ENCODE assay signal across 10 mouse cellular contexts in genomic region chr11:4593491-4593848, GRCm38 (mm10). TPM values are rescaled to one million over a fixed set of nuclear protein-coding genes. Genes with fewer than 3 reads are reported as not detected.
DNase-seq lines count a peak whose midpoint lies in the region; ATAC-seq and TF ChIP-seq lines count a peak whose summit lies in the region.
"Had no signal": no experiment of that assay in that cellular context is flagged by ENCODE, and none has a peak within 500 bp of the region (broad histone marks: within the 10 kb centered on the region; RNA-seq: fewer than 3 reads in every experiment).

No protein-coding gene starts in this region.

- TF ChIP-seq RAD21 in MEL (IDR thresholded peaks at IDR 0.05; ENCODE audit: low read depth, low read length), result no peak

- no peak for DNase-seq in heart, adult 18-20 months
- DNase-seq in MEL (ENCODE audit: low read depth, low spot score), result peak; percentile 79
- DNase-seq in forebrain, postnatal 0 days, result no peak
- no peak for DNase-seq in midbrain, embryonic 10.5 days (ENCODE audit: low spot score)
- no peak for DNase-seq in urinary bladder, adult 18-20 months (ENCODE audit: low spot score in 2 of 2)
- DNase-seq in urinary bladder, postnatal 14 days (ENCODE audit: low spot score), result no peak

- peak overlapping the region; percentile 31 to 84; a peak in 3 of 4 replicates for H3K4me3 ChIP-seq in heart, embryonic 14.5 days (ENCODE audit: control insufficient read depth in 1 of 2, insufficient read depth in 1 of 2, low read depth in 1 of 2, low read length in 2 of 2)
- peak overlapping the region; percentile 72 to 96 for H3K4me3 ChIP-seq in MEL (ENCODE audit: control insufficient read depth in 1 of 2, insufficient read depth in 1 of 2, low read depth in 2 of 2, low read length in 2 of 2)
- H3K4me3 ChIP-seq in forebrain, postnatal 0 days (ENCODE audit: low read depth, low read length), result peak overlapping the region; percentile 94
- peak overlapping the region; percentile 98 for H3K4me3 ChIP-seq in midbrain, embryonic 10.5 days

- TF ChIP-seq POLR2A in MEL (IDR thresholded peaks at IDR 0.05; ENCODE audit: control insufficient read depth in 1 of 2, insufficient read depth in 1 of 2, low read depth in 1 of 2, low read length in 2 of 2, poor library complexity in 1 of 2), result no peak

- H3K9me3 ChIP-seq in heart, embryonic 14.5 days (ENCODE audit: control insufficient read depth, low read length), result no peaks in the 10 kb centered on the region
- no peaks in the 10 kb centered on the region for H3K9me3 ChIP-seq in MEL (replicated peaks; ENCODE audit: insufficient read depth, low read length)
- no peaks in the 10 kb centered on the region for H3K9me3 ChIP-seq in forebrain, postnatal 0 days (ENCODE audit: low read length)
- no peaks in the 10 kb centered on the region for H3K9me3 ChIP-seq in midbrain, embryonic 10.5 days (replicated peaks)

- H3K36me3 ChIP-seq in heart, embryonic 14.5 days (ENCODE audit: control insufficient read depth, insufficient read depth, low read length), result no peaks in the 10 kb centered on the region
- peaks cover 2 to 37% of the 10 kb centered on the region in 2 experiments; a peak in 3 of 4 replicates for H3K36me3 ChIP-seq in MEL (ENCODE audit: control insufficient read depth in 1 of 2, insufficient read depth in 2 of 2, low read length in 2 of 2)
- H3K36me3 ChIP-seq in forebrain, postnatal 0 days (ENCODE audit: insufficient read depth), result no peaks in the 10 kb centered on the region
- 0 out of 2 replicates have a peak, but pooled peaks cover 2% of the 10 kb centered on the region for H3K36me3 ChIP-seq in midbrain, embryonic 10.5 days

- peak overlapping the region; percentile 98 for H3K9ac ChIP-seq in heart, embryonic 14.5 days (ENCODE audit: low read length)
- peak overlapping the region; percentile 79 for H3K9ac ChIP-seq in MEL (ENCODE audit: control insufficient read depth, low read depth, low read length, poor library complexity, severe bottlenecking)
- peak overlapping the region; percentile 96 for H3K9ac ChIP-seq in forebrain, postnatal 0 days

- TF ChIP-seq CTCF in MEL (IDR thresholded peaks at IDR 0.05 in 2 of 3, conservative IDR thresholded peaks at IDR 0.05 in 1 of 3; ENCODE audit: control insufficient read depth in 1 of 3, insufficient read depth in 1 of 3, low read depth in 2 of 3, low read length in 3 of 3, poor library complexity in 1 of 3, severe bottlenecking in 1 of 3), result no peak
- TF ChIP-seq CTCF in forebrain, postnatal 0 days (IDR thresholded peaks at IDR 0.05; ENCODE audit: low read depth), result no peak

- peaks cover 47% of the 10 kb centered on the region for H3K79me2 ChIP-seq in MEL (ENCODE audit: control insufficient read depth, insufficient read depth, low read length, poor library complexity)

- peak overlapping the region; percentile 71 for H3K4me2 ChIP-seq in heart, embryonic 14.5 days (ENCODE audit: low read length)
- H3K4me2 ChIP-seq in forebrain, postnatal 0 days (ENCODE audit: low read depth), result peak overlapping the region; percentile 59

- 30% methylated on average over 5 of the region's 5 CpGs for WGBS in heart, embryonic 14.5 days
- WGBS in forebrain, postnatal 0 days, result 15% methylated on average over 5 of the region's 5 CpGs
- WGBS in midbrain, embryonic 10.5 days, result 45% methylated on average over 5 of the region's 5 CpGs

- ATAC-seq in heart, embryonic 14.5 days (ENCODE audit: insufficient number of reproducible peaks, insufficient read depth, low FRiP score, low read depth), result no peak
- no peak for ATAC-seq in forebrain, postnatal 0 days
- ATAC-seq in erythroid progenitor cell, adult 5-6 weeks (replicated peaks; ENCODE audit: low FRiP score, poor library complexity, severe bottlenecking), result no peak

- no peaks in the 10 kb centered on the region for H3K27me3 ChIP-seq in heart, embryonic 14.5 days (ENCODE audit: control insufficient read depth, insufficient read depth, low read length)
- no peaks in the 10 kb centered on the region for H3K27me3 ChIP-seq in MEL (ENCODE audit: control insufficient read depth in 1 of 2, insufficient read depth in 2 of 2, low read length in 2 of 2)
- H3K27me3 ChIP-seq in forebrain, postnatal 0 days (ENCODE audit: insufficient read depth, low read length), result no peaks in the 10 kb centered on the region
- no peaks in the 10 kb centered on the region for H3K27me3 ChIP-seq in midbrain, embryonic 10.5 days (ENCODE audit: low read depth, poor library complexity, severe bottlenecking)
- H3K27me3 ChIP-seq: Patski had no signal

- no peak for TF ChIP-seq EP300 in MEL (IDR thresholded peaks at IDR 0.05; ENCODE audit: low read depth in 1 of 2, low read length in 2 of 2)

- H3K27ac ChIP-seq in heart, embryonic 14.5 days (replicated peaks in 1 of 2; ENCODE audit: control insufficient read depth in 1 of 2, insufficient read depth in 1 of 2, low read depth in 2 of 2, low read length in 2 of 2), result peak overlapping the region in 1 of 2 experiments; percentile 94; a peak in 1 of 4 replicates
- H3K27ac ChIP-seq in MEL (ENCODE audit: control insufficient read depth, low read depth, low read length), result peak overlapping the region; percentile 47
- no peak overlapping the region for H3K27ac ChIP-seq in forebrain, postnatal 0 days (ENCODE audit: low read depth, low read length)
- H3K27ac ChIP-seq in midbrain, embryonic 10.5 days (replicated peaks), result no peak overlapping the region

- peaks cover 2 to 30% of the 10 kb centered on the region in 2 experiments; a peak in 3 of 4 replicates for H3K4me1 ChIP-seq in heart, embryonic 14.5 days (ENCODE audit: control insufficient read depth in 2 of 2, insufficient read depth in 2 of 2, low read length in 2 of 2)
- H3K4me1 ChIP-seq in MEL (ENCODE audit: control insufficient read depth in 1 of 2, insufficient read depth in 2 of 2, low read length in 2 of 2), result peaks cover 7 to 26% of the 10 kb centered on the region in 2 experiments
- peaks cover 10% of the 10 kb centered on the region; the same call in 1 of the 2 replicates for H3K4me1 ChIP-seq in forebrain, postnatal 0 days (ENCODE audit: insufficient read depth)
- peaks cover 18% of the 10 kb centered on the region for H3K4me1 ChIP-seq in midbrain, embryonic 10.5 days

TF ChIP-seq in MEL, 35 proteins besides CTCF, POLR2A, EP300 and RAD21 (continues in another document):
- no peak for TF ChIP-seq CHD2 (IDR thresholded peaks at IDR 0.05; ENCODE audit: low read length)
- TF ChIP-seq CHD1 (IDR thresholded peaks at IDR 0.05; ENCODE audit: low read depth, low read length), result no peak
- TF ChIP-seq ZC3H11A (IDR thresholded peaks at IDR 0.05; ENCODE audit: low read depth, low read length), result no peak
- no peak for TF ChIP-seq USF2 (IDR thresholded peaks at IDR 0.05; ENCODE audit: borderline replicate concordance in 1 of 2, insufficient read depth in 1 of 2, low read depth in 1 of 2, low read length in 2 of 2)
- TF ChIP-seq KAT2A (conservative IDR thresholded peaks at IDR 0.05; ENCODE audit: low read depth, low read length), result no peak
- TF ChIP-seq E2F4 (IDR thresholded peaks at IDR 0.05; ENCODE audit: borderline replicate concordance, low read depth, low read length), result no peak
- TF ChIP-seq MEF2A (IDR thresholded peaks at IDR 0.05; ENCODE audit: extremely low read depth, insufficient replicate concordance, low read depth, low read length, poor library complexity, severe bottlenecking), result no peak
- TF ChIP-seq MAZ (IDR thresholded peaks at IDR 0.05; ENCODE audit: low read depth, low read length), result no peak
- no peak for TF ChIP-seq ZMIZ1 (IDR thresholded peaks at IDR 0.05; ENCODE audit: low read depth, low read length)
- TF ChIP-seq MYC (IDR thresholded peaks at IDR 0.05; ENCODE audit: low read depth, low read length), result no peak; the same call in 1 of the 2 replicates
- no peak for TF ChIP-seq MXI1 (IDR thresholded peaks at IDR 0.05; ENCODE audit: low read depth, low read length)

RNA-seq across cellular contexts. Expression of gene Mtmr3, which starts 1.2 kb away (rescaled TPM):
- 24.6 and 25.5 TPM in 2 replicates for polyA plus RNA-seq in heart, embryonic 14.5 days (2014; fragmentation: Nextera tagmentation; extraction: Ambion mirVana)
- total RNA-seq in heart, adult 18-20 months (2021), result 10 to 100 TPM; 47.4 to 49.0 TPM
- 31.9 and 36.5 TPM in 2 replicates for total RNA-seq in MEL (2012; rRNA removed)
- polyA plus RNA-seq in MEL (2012; ENCODE audit: insufficient read depth in 1 of 2, insufficient read length in 2 of 2, low read depth in 1 of 2, low replicate concordance in 2 of 2, missing spikeins in 1 of 2), result 10 to 100 TPM in 1 of 2 experiments, not detected in 1; 29.1 TPM
- total RNA-seq in forebrain, postnatal 0 days (2014; rRNA removed), result 81.6 and 93.4 TPM in 2 replicates
- polyA plus RNA-seq in forebrain, postnatal 0 days (2015; fragmentation: Nextera tagmentation; extraction: Ambion mirVana), result 21.4 and 28.4 TPM in 2 replicates
- 27.0 and 31.2 TPM in 2 replicates for polyA plus RNA-seq in midbrain, embryonic 10.5 days (2016; fragmentation: Nextera tagmentation; extraction: Ambion mirVana)
- 76.0 and 88.0 TPM in 2 replicates for total RNA-seq in erythroid progenitor cell, adult 5-6 weeks (2015; ENCODE audit: low replicate concordance)
- 139 and 164 TPM in 2 replicates for total RNA-seq in erythroid progenitor cell, adult 5-6 weeks (2017; ENCODE audit: low replicate concordance)

RNA-seq across cellular contexts. Expression of gene Gm11032, which starts 26.4 kb away (rescaled TPM):
- polyA plus RNA-seq in heart, embryonic 14.5 days (2014; fragmentation: Nextera tagmentation; extraction: Ambion mirVana), result not detected in 2 replicates
- not detected for total RNA-seq in heart, adult 18-20 months (2021)
- not detected in 2 replicates for total RNA-seq in MEL (2012; rRNA removed)
- not detected for polyA plus RNA-seq in MEL (2012; ENCODE audit: insufficient read depth in 1 of 2, insufficient read length in 2 of 2, low read depth in 1 of 2, low replicate concordance in 2 of 2, missing spikeins in 1 of 2)
- not detected in 2 replicates for total RNA-seq in forebrain, postnatal 0 days (2014; rRNA removed)
- not detected in 2 replicates for polyA plus RNA-seq in forebrain, postnatal 0 days (2015; fragmentation: Nextera tagmentation; extraction: Ambion mirVana)
- not detected in 2 replicates for polyA plus RNA-seq in midbrain, embryonic 10.5 days (2016; fragmentation: Nextera tagmentation; extraction: Ambion mirVana)
- not detected in 2 replicates for total RNA-seq in erythroid progenitor cell, adult 5-6 weeks (2015; ENCODE audit: low replicate concordance)
- total RNA-seq in erythroid progenitor cell, adult 5-6 weeks (2017; ENCODE audit: low replicate concordance), result not detected in 2 replicates
- polyA plus RNA-seq: inflammation-experienced regulatory T-cells, adult 6 months; Patski had no signal

RNA-seq across cellular contexts. Expression of gene Ascc2, which starts 44.1 kb away (rescaled TPM):
- polyA plus RNA-seq in heart, embryonic 14.5 days (2014; fragmentation: Nextera tagmentation; extraction: Ambion mirVana), result 19.0 and 22.0 TPM in 2 replicates
- 10 to 100 TPM; 15.0 to 16.1 TPM for total RNA-seq in heart, adult 18-20 months (2021)
- 27.5 and 29.4 TPM in 2 replicates for total RNA-seq in MEL (2012; rRNA removed)
- 10 to 100 TPM; 43.5 to 98.2 TPM for polyA plus RNA-seq in MEL (2012; ENCODE audit: insufficient read depth in 1 of 2, insufficient read length in 2 of 2, low read depth in 1 of 2, low replicate concordance in 2 of 2, missing spikeins in 1 of 2)
- total RNA-seq in forebrain, postnatal 0 days (2014; rRNA removed), result 14.5 and 17.3 TPM in 2 replicates
- 12.0 and 14.3 TPM in 2 replicates for polyA plus RNA-seq in forebrain, postnatal 0 days (2015; fragmentation: Nextera tagmentation; extraction: Ambion mirVana)
- 32.2 and 34.2 TPM in 2 replicates for polyA plus RNA-seq in midbrain, embryonic 10.5 days (2016; fragmentation: Nextera tagmentation; extraction: Ambion mirVana)
- 9.0 and 12.2 TPM in 2 replicates for total RNA-seq in erythroid progenitor cell, adult 5-6 weeks (2015; ENCODE audit: low replicate concordance)
- 5.1 and 5.3 TPM in 2 replicates for total RNA-seq in erythroid progenitor cell, adult 5-6 weeks (2017; ENCODE audit: low replicate concordance)
